Mouse (Mus musculus) heart, postnatal 0 days (tissue): ENCODE measurements around the gene Tbc1d13.

ENCODE experiments used
- CTCF ChIP-seq: IDR thresholded peaks from 2 replicates; pipeline ENCODE4 v1.5.1; 2016; ENCODE audit warnings: antibody characterized with exemption, control low read depth, low read depth
- EP300 ChIP-seq: IDR thresholded peaks from 2 replicates; pipeline ENCODE4 v1.6.1; 2016; ENCODE audit warnings: antibody characterized with exemption, low read depth

DNA sequence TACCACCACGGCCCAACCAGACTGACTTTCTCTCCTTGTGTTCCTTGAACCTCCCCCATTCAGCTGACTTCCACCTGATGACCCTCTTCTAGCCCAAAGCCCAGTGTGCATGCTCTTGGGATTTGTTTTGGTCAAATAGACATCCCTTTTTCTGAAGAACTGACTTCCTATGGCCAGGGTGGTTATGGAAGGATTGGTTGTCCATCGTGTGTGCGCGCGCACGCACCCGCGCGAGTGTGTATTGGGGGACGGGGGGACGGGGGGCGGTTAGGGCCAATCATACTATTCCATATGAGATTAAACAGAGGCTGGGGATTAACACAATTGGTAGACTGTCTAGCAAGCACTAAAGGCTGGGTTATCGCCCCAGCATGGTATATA lies 39.3 kb upstream of the Tbc1d13 start:
- TF ChIP-seq CTCF (no peak), EP300 (no peak)
